Mouse (Mus musculus) myocyte (in vitro differentiated cells): ENCODE measurements around the gene Prnd. TPM values are rescaled to one million over a fixed set of nuclear protein-coding genes. Genes with fewer than 3 reads are reported as not detected.

ENCODE experiments used
- H3K27me3 ChIP-seq: one replicate; pipeline ENCODE4 v1.6.1; 2011; ENCODE audit not compliant: control insufficient read depth, insufficient read depth, insufficient read length
- H3K36me3 ChIP-seq: one replicate; pipeline ENCODE4 v1.6.1; 2011; ENCODE audit not compliant: control insufficient read depth, insufficient read depth
- H3K4me2 ChIP-seq: one replicate; pipeline ENCODE4 v1.6.1; 2011; ENCODE audit warnings: low read depth, control low read depth
- H3K4me3 ChIP-seq: one replicate; pipeline ENCODE4 v1.5.1; 2011; ENCODE audit warnings: mild to moderate bottlenecking, control low read depth, moderate library complexity
- H3K79me2 ChIP-seq: one replicate; pipeline ENCODE4 v1.6.1; 2011; ENCODE audit not compliant: control insufficient read depth, insufficient read depth
- H3ac ChIP-seq: one replicate; pipeline ENCODE4 v1.6.1; 2011; ENCODE audit not compliant: control insufficient read depth, insufficient read length
- CEBPB ChIP-seq: IDR thresholded peaks from 2 replicates; pipeline ENCODE4 v1.6.1; 2011; ENCODE audit warnings: mild to moderate bottlenecking, moderate library complexity; ENCODE audit not compliant: poor library complexity, insufficient read depth, severe bottlenecking
- E2F4 ChIP-seq: IDR thresholded peaks from one replicate; pipeline ENCODE4 v1.6.1; 2011; ENCODE audit warnings: mild to moderate bottlenecking, control low read depth, moderate library complexity; ENCODE audit not compliant: insufficient read depth
- MAX ChIP-seq: IDR thresholded peaks from one replicate; pipeline ENCODE4 v1.6.1; 2011; ENCODE audit warnings: low read depth, mild to moderate bottlenecking, control low read depth
- MYOD1 ChIP-seq, 3 experiments: IDR thresholded peaks; one replicate each; pipeline ENCODE4 v1.6.1; 2011; ENCODE audit warnings: control low read depth in 2 of 3, low read depth in 2 of 3, mild to moderate bottlenecking in 2 of 3, moderate library complexity in 1 of 3; ENCODE audit not compliant: insufficient read length in 2 of 3, control insufficient read depth in 1 of 3
- MYOG ChIP-seq, 3 experiments: IDR thresholded peaks; one replicate each; pipeline ENCODE4 v1.6.1; 2011; ENCODE audit warnings: control low read depth in 2 of 3, low read depth in 2 of 3, mild to moderate bottlenecking in 2 of 3; ENCODE audit not compliant: insufficient read length in 2 of 3, control insufficient read depth in 1 of 3, insufficient read depth in 1 of 3
- POLR2A ChIP-seq: IDR thresholded peaks from one replicate; pipeline ENCODE4 v1.6.1; 2011; ENCODE audit warnings: low read depth, mild to moderate bottlenecking, control low read depth, moderate library complexity; ENCODE audit not compliant: insufficient read length
- POLR2AphosphoS2 ChIP-seq: IDR thresholded peaks from one replicate; pipeline ENCODE4 v1.6.1; 2011; ENCODE audit warnings: low read depth, control low read depth; ENCODE audit not compliant: insufficient read length
- REST ChIP-seq: IDR thresholded peaks from one replicate; pipeline ENCODE4 v1.6.1; 2011; ENCODE audit warnings: mild to moderate bottlenecking, control low read depth, moderate library complexity; ENCODE audit not compliant: insufficient read depth, insufficient read length
- SRF ChIP-seq: IDR thresholded peaks from one replicate; pipeline ENCODE4 v1.6.1; 2011; ENCODE audit warnings: low read depth; ENCODE audit not compliant: control insufficient read depth, insufficient read length
- TCF12 ChIP-seq: IDR thresholded peaks from one replicate; pipeline ENCODE4 v1.6.1; 2011; ENCODE audit warnings: mild to moderate bottlenecking, control low read depth; ENCODE audit not compliant: poor library complexity, insufficient read depth, severe bottlenecking
- TCF3 ChIP-seq: IDR thresholded peaks from one replicate; pipeline ENCODE4 v1.6.1; 2011; ENCODE audit warnings: low read depth, control low read depth; ENCODE audit not compliant: insufficient read length
- USF1 ChIP-seq: IDR thresholded peaks from one replicate; pipeline ENCODE4 v1.6.1; 2011; ENCODE audit warnings: low read depth, mild to moderate bottlenecking, control low read depth, moderate library complexity
- polyA plus RNA-seq: library from polyadenylated mRNA; unstranded; fragments of >200 nt; fragmentation: generic; extraction: Trizol; gene quantifications from one replicate; pipeline ENCODE4 v1.2.1, GENCODE M21; 2012; ENCODE audit warnings: missing spikeins

Prnd gene
- polyA plus RNA-seq, 1 experiment: not detected

- Histone ChIP-seq H3K79me2 (no peaks in the 10 kb centered on the region), H3K36me3 (no peaks in the 10 kb centered on the region), H3K27me3 (no peaks in the 10 kb centered on the region), H3ac (no peak overlapping the region), H3K4me2 (no peak overlapping the region), H3K4me3 (no peak overlapping the region)
- TF ChIP-seq POLR2AphosphoS2: no peak
- no peak for TF ChIP-seq TCF12
- no peak for TF ChIP-seq MAX
- no peak for TF ChIP-seq E2F4
- TF ChIP-seq CEBPB: no peak
- no peak for TF ChIP-seq USF1
- no peak for TF ChIP-seq MYOG (IDR thresholded peaks at IDR 0.05; ENCODE audit: control insufficient read depth in 1 of 3, insufficient read depth in 1 of 3, insufficient read length in 2 of 3, low read depth in 2 of 3)
- TF ChIP-seq TCF3: no peak
- TF ChIP-seq MYOD1 (IDR thresholded peaks at IDR 0.05; ENCODE audit: control insufficient read depth in 1 of 3, insufficient read length in 2 of 3, low read depth in 2 of 3): no peak
- TF ChIP-seq SRF: no peak
- no peak for TF ChIP-seq POLR2A
- TF ChIP-seq REST: no peak
Observed at GRCm38 (mm10) chr2:132003916-132004315, 53.3 kb downstream of the Prnd start.

- Histone ChIP-seq H3K4me2 (no peak overlapping the region), H3K79me2 (no peaks in the 10 kb centered on the region), H3K4me3 (no peak overlapping the region), H3K27me3 (no peaks in the 10 kb centered on the region), H3ac (no peak overlapping the region), H3K36me3 (no peaks in the 10 kb centered on the region)
- TF ChIP-seq TCF12 (no peak), TCF3 (no peak), USF1 (no peak), MAX (no peak), E2F4 (no peak), MYOD1 (IDR thresholded peaks at IDR 0.05; ENCODE audit: control insufficient read depth in 1 of 3, insufficient read length in 2 of 3, low read depth in 2 of 3) (no peak), MYOG (IDR thresholded peaks at IDR 0.05; ENCODE audit: control insufficient read depth in 1 of 3, insufficient read depth in 1 of 3, insufficient read length in 2 of 3, low read depth in 2 of 3) (no peak), POLR2AphosphoS2 (no peak), REST (no peak), POLR2A (no peak), SRF (no peak), CEBPB (no peak)
Observed at GRCm38 (mm10) chr2:132004495-132005136, 54.0 kb downstream of the Prnd start.

GRCm38 (mm10) chr2:132005445-132005844 is 54.8 kb downstream of the Prnd start:
- TF ChIP-seq E2F4 (no peak), SRF (no peak), MYOG (IDR thresholded peaks at IDR 0.05; ENCODE audit: control insufficient read depth in 1 of 3, insufficient read depth in 1 of 3, insufficient read length in 2 of 3, low read depth in 2 of 3) (no peak), REST (no peak), POLR2A (no peak)
- Histone ChIP-seq H3K27me3 (no peaks in the 10 kb centered on the region), H3ac (no peak overlapping the region), H3K36me3 (no peaks in the 10 kb centered on the region), H3K79me2 (no peaks in the 10 kb centered on the region), H3K4me3 (no peak overlapping the region), H3K4me2 (no peak overlapping the region)

Other genes starting within 250 kb of the Prnd start
- 0.01 TPM for gene Erv3, start 91.1 kb upstream of the Prnd start, polyA plus RNA-seq
- gene Prnp, start 40.9 kb upstream of the Prnd start, polyA plus RNA-seq: 133 TPM
- gene Prn, start 40.9 kb upstream of the Prnd start, polyA plus RNA-seq: 0.10 TPM
- 8.4 TPM for gene Rassf2, start 79.4 kb downstream of the Prnd start, polyA plus RNA-seq
- 14.5 TPM for gene Slc23a2, start 194.2 kb downstream of the Prnd start, polyA plus RNA-seq